Mouse (Mus musculus) inflammation-experienced regulatory T-cells, adult 6 months (primary cell): ENCODE data around the gene Plekhm2. TPM values are rescaled to one million over a fixed set of nuclear protein-coding genes. Genes with fewer than 3 reads are reported as not detected.

Experiments
- ATAC-seq: one replicate; pipeline ENCODE4 v1.8.0; 2017
- polyA plus RNA-seq, 3 experiments: library from polyadenylated mRNA; unstranded; fragments of 100-300 nt; shearing (Covaris generic); gene quantifications; one replicate each; pipeline ENCODE4 v1.2.1; 2017

Plekhm2 gene
- 1 to 10 TPM; 3.6 to 4.5 (median 4.2) TPM for polyA plus RNA-seq

DNA sequence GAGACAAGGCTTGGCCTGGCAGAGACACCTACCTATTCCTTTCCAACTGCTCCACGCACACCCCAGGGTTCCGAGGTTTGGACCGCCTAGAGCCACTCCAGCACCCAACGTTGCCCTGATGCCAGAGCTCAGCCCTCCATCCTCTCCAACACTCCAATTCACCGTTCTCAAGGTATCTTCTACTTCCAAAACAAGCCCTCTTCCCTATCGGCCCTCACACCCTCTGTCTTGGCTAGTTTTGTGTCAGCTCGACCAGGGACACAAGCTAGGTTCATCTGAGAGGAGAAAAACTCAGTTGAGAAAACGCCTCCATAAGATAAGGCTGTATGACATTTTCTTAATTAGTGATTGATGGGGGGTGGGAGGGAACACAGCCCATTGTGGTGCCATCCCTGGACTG is at the start of gene Plekhm2:
TSS of gene Plekhm2 (minus strand) at position 101 of the 400 bp plus-strand sequence.
- no peak for ATAC-seq

- no peak for ATAC-seq
These were observed 49.0 kb upstream of the Plekhm2 start for GRCm38 (mm10) chr4:141713598-141714142.

DNA sequence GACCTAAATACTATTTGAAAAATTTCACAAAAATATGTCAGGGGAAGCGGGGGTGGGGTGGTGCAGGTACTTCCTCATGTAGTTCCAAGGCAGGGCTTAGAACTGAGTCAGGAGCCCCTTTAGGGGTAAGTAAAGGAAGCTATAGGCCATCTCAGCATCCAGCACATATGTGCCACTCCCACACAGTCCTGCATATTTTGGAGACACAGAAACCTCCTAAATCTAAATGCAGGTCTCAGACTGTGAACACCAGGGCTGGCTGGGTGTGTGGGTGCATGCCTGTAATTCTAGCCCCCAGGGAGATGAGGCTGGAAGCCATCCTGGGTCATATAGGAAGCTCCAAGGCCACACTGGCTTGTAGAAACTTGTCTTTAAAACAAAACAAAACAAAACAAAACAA is 46.6 kb upstream of the Plekhm2 start:
- no peak for ATAC-seq

DNA sequence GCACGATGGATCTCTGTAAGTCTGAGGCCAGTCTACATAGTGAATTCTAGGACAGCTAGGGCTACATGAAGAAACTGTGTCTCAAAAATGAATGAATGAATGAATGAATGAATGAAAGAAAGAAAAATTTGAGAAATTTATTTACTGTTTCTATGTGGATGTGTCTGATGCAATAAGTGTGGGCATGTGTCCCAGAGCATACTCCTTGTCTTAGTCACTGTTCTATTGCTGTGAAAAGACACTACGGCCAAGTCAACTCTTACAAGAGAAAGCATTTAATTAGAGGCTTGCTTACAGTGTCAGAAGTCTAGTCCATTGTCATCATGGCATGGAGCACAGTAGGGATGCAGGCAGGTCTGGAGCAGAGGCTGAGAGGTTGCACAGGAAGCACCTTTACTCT is 44.3 kb upstream of the Plekhm2 start:
- no peak for ATAC-seq

DNA sequence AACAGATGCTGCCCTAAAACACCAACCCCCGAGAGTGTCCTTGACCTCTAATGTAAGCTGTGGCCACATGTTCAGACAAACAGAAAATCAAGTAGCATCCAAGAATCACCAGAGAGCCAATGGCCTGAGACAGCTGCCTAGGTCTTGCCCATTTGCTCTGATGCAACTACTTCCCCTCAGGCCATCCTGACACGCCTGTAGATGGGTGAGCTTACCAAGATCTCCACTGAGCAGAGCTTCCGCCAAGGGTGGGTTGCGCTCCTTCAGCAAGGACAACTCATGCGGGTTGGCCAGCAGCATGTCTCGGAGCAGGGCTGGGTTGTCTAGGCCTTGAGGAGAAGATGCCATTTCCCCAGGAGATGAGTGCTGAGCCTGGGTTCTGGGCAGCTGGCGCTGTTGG is 43.3 kb upstream of the Plekhm2 start:
- ATAC-seq, result no peak

- ATAC-seq, result no peak
These were observed 40.6 kb upstream of the Plekhm2 start for GRCm38 (mm10) chr4:141705331-141705730.

DNA sequence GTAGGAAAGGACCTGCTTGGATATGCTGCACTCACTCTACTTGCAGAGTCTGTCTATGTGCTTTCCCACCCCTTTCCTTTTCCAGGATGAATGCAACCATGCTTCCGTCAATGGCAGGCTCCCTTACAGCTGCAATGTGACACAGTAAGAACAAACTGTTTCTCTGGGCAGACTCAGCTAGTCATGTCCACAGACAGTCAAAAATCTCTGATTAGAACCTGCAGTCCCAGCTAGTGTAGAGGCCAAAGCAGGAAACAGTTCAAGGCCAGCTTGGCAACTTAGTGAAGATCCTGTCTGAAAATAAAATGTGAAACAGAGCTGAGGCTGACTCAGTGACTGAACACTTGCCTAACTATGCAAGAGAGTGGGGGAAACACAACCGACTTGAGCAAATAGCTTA is 39.9 kb upstream of the Plekhm2 start:
- ATAC-seq, result no peak

DNA sequence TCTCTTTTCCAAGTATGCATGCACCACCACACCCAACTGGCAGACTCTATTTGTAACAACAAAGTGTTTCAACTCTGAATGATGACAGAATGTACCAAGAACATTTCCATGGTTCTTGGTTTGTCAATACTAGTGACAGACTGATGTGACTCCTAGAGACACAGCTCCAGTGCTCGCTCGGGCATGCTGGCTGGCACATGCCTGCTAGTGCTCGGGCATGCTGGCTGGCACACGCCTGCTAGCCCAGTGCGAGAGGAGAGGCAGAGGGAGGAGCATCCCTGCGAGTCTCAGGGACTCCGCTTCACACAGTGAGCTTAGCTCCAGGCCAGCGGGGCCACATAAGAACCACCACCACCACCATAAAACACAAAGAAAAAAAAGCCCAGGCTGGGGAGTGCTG is 30.0 kb upstream of the Plekhm2 start:
- no peak for ATAC-seq

- ATAC-seq, result no peak
These were observed 23.8 kb upstream of the Plekhm2 start for GRCm38 (mm10) chr4:141688505-141688904.

GRCm38 (mm10) chr4:141686525-141686924 is 21.8 kb upstream of the Plekhm2 start:
- ATAC-seq, result no peak

- ATAC-seq, result no peak
These were observed 21.4 kb upstream of the Plekhm2 start for GRCm38 (mm10) chr4:141686093-141686492.

DNA sequence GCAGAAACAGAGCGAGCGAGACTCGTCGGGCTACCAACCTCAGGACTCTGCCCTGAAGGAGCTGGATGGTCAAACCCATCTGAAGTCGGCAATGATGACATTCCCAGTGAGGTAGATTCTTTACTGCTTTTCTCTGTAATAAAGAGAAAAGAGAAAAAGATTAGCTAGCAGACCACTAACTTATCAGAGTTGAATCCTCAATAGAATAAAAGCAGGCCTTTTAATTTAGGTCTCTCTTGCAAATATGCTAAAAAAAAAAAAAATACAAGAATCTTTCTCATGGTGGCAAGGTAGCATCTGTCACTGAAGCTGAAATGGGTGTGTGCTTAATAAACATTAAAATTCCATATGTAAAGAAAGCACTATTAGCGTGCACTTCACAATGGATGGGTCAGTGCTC is 20.8 kb upstream of the Plekhm2 start, which contains the start of gene Rsc1a1:
TSS of gene Rsc1a1 (minus strand) at position 101 of the 400 bp plus-strand sequence.
- ATAC-seq, result no peak

DNA sequence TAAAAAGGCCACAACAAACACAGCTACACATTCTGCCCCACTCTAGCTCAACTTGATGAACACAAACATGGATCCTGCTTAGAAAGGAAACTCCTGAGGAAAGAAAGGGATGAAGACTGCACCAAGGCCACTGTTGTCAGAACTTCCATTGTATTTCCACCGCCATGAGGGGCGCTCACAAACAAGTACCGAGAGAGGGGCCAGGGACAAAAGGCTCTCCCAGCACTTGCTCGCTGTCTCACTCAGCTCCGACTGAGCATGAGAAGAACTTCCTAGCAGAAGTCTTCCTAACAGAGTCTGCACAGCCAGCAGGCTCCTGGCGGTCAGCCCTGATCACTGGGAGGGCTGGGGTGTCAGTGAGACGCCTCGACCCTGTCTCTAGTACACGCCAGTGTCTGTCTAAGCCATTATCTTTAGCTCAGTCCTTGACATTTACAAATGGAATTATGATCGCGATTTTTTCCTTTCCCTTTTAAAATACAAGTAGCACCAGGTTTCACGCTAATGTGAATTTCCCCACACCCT is 18.1 kb upstream of the Plekhm2 start:
- no peak for ATAC-seq

DNA sequence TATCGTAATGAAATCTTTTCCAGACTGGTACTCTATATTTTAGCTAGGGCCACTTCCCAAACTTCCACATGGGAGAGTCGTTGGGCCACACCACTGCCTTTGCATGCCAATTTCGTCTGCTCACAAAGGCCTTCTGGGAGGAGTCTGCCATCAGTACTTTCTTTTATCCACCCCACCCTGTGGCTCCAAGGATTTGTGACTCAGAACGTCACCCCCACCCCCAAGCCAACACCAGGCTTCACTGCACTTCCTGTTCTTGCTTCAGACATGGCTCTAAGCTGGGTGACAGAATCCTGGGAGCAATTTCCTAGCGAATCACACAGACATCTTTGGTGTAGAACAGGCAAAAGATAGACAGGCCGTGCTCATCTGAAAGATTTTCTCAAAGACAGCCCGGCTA is 17.1 kb upstream of the Plekhm2 start:
- ATAC-seq, result no peak

DNA sequence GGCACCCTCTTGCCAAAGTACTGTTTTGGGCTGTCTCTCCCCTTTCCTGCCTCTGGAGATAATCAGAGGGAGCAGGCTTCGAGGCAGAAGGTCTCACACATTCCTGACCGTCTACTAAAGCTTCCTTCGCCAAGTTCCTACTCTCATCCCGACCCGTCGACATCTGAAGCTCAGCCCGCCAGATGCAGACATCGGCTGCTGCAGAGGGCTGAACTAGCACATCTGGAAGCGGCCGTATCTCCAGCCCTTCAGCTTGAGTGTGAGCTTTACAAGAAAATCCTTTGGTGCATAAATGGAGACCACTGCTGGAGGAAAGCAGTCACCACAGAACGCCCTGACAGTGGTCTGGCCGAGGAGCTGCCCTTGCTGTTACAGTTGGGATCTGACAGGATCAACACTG is 16.2 kb upstream of the Plekhm2 start:
- ATAC-seq, result no peak

- no peak for ATAC-seq
These were observed 14.3 kb upstream of the Plekhm2 start for GRCm38 (mm10) chr4:141679016-141679415.

- no peak for ATAC-seq
These were observed 11.8 kb upstream of the Plekhm2 start for GRCm38 (mm10) chr4:141676462-141676979.

DNA sequence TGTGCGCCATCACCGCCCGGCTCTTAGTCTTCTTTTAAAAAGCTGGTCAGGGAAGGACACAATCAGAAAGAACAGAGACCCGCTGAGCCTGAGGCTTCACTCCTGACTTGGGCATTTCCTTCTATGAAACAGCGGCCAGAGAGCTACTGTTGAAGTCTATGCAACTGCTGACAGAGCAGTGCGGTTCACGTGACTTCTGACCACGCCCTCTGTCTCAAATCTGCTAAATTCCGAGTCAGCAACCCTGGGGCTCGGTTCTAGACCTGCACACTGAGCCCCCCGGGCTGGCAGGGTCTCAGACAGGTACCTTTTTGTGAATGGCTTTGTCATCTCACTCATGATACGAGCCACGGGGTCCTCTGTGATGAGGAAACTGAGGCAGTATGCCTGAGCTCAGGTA is 7.6 kb upstream of the Plekhm2 start:
- no peak for ATAC-seq

- no peak for ATAC-seq
These were observed 6.7 kb upstream of the Plekhm2 start for GRCm38 (mm10) chr4:141671389-141671788.

DNA sequence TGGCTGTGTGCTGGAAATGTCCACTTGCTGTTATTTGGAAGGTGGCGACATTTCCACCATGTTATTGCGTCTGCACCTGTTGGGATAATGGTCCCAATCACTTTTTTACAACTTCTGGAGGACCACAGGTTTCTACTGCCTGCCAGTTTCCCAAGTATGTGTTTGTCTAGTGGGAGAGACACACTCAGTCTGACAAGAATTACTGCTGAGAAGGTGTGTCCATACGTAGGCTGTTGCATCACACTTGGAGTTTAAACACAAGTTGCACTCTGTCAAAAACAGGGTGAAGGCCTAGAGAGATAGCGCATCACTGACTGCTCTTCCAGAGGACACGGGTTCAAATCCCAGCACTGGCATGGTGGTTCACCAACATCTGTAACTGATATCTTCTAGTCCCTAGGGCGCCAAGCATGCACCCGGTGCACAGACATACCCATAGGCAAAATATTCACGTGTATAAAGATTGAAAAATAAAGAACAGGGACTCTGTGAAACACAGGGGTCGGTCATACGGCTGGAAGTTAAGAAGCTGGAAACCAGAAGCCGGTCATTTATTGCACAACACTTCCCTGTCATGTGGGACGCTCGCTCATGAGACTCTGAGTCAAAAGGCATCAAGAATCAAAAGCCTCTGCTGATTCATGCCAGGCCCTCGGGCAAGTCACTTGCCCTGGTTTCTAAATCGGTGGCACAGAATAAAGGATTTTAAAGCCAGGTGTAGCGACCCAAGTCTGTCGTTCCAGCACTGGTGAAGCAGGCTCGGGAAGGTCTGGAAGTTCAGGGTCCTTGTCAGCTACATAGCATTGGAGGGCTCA is 5.4 kb upstream of the Plekhm2 start:
- no peak for ATAC-seq

- peak; percentile 85 for ATAC-seq
These were observed 521 bp downstream of the Plekhm2 start for GRCm38 (mm10) chr4:141664011-141664745.

DNA sequence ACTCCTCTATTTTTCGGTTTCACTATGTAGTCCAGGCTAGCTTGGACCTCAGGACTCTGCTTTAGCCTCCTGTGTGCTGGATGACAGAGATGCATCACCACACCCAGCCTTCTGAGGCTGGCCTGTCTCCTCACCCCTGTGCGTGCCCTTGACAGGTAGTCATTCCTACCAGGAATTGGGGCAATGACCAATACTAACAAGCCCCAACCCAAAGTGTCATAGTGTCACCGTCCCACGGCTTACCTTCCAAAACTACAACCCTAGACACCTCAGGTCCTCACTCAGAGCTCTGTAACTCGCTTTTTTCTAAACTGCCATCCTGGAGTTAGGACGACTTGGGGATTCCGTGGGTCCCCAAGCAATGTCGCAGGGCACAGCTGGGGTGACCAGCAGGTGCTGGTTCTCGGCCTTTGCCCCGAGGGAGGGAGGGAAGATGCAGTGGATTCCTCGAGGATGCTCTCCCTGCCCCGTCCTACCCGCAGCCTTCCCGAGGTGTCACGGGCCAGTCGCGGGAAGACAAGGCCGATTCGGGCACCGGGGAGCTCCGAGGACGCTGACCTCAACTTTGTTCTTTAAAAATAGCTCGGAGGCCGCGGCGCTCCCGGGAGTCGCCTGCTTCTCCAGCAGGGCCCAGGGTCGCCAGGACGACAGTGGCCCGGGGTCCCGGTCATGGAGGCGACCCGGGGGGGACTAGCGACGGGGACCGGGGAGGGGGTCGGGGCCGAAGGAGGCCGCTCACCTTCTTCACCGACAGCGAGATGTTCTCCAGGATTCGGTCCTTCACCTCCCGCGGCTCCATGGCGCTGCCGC is 1.4 kb downstream of the Plekhm2 start:
- peak; percentile 25 for ATAC-seq
